Mouse (Mus musculus) liver, embryonic 14.5 days (tissue): Measurements from ENCODE around the gene Crebbp. TPM values are rescaled to one million over a fixed set of nuclear protein-coding genes. Genes with fewer than 3 reads are reported as not detected.

Experiments
- ATAC-seq: fragments of 200-750 bp; cut with Nextera tagmentation; 2 replicates; pipeline ENCODE4 v1.8.0; 2017; ENCODE audit warnings: moderate number of reproducible peaks, mild to moderate bottlenecking, moderate library complexity; ENCODE audit not compliant: insufficient read depth
- DNase-seq, 3 experiments: peaks; one replicate each; pipeline ENCODE4 v3.0.0-alpha.2; 2012 to 2013; ENCODE audit warnings: low read depth in 3 of 3, low spot score in 3 of 3
- H3K27ac ChIP-seq: fragments of 300-500 bp; sonication (generic); 2 replicates; pipeline ENCODE4 v1.5.1; 2014; ENCODE audit warnings: moderate library complexity, mild to moderate bottlenecking, control low read depth, inconsistent platforms
- H3K27me3 ChIP-seq: fragments of 300-500 bp; sonication (generic); 2 replicates; pipeline ENCODE4 v1.6.1; 2014; ENCODE audit warnings: mild to moderate bottlenecking, low read length, moderate library complexity; ENCODE audit not compliant: control insufficient read depth, insufficient read depth
- H3K36me3 ChIP-seq: fragments of 300-500 bp; sonication (generic); replicated peaks from 2 replicates; pipeline ENCODE4 v1.6.1; 2014; ENCODE audit warnings: low read depth; ENCODE audit not compliant: control insufficient read depth, insufficient read depth
- H3K4me1 ChIP-seq, 2 experiments: fragments of 200-500 bp in 1 of 2; fragments of 300-500 bp in 1 of 2; sonication (generic) in 1 of 2; replicated peaks; 2 replicates each; pipeline ENCODE4 v1.6.1; 2012 to 2014; ENCODE audit warnings: antibody characterized with exemption in 1 of 2, inconsistent platforms in 1 of 2, low read length in 1 of 2; ENCODE audit not compliant: control insufficient read depth in 2 of 2, insufficient read depth in 2 of 2
- H3K4me2 ChIP-seq: fragments of 300-500 bp; sonication (generic); 2 replicates; pipeline ENCODE4 v1.6.1; 2014; ENCODE audit warnings: low read depth, mild to moderate bottlenecking, control low read depth, moderate library complexity
- H3K4me3 ChIP-seq, 2 experiments: fragments of 200-500 bp in 1 of 2; fragments of 300-500 bp in 1 of 2; sonication (generic) in 1 of 2; 2 replicates each; pipeline ENCODE4 v1.5.1; 2012 to 2014; ENCODE audit warnings: low read depth in 2 of 2, low read length in 2 of 2, mild to moderate bottlenecking in 2 of 2, control low read depth in 1 of 2, inconsistent platforms in 1 of 2, moderate library complexity in 1 of 2; ENCODE audit not compliant: insufficient read depth in 1 of 2
- H3K9ac ChIP-seq: fragments of 300-500 bp; sonication (generic); replicated peaks from 2 replicates; pipeline ENCODE4 v1.6.1; 2014; ENCODE audit warnings: mild to moderate bottlenecking, control low read depth, moderate library complexity
- H3K9me3 ChIP-seq: fragments of 300-500 bp; sonication (generic); 2 replicates; pipeline ENCODE4 v1.6.1; 2016; ENCODE audit warnings: low read length, mixed read lengths; ENCODE audit not compliant: control insufficient read depth
- CTCF ChIP-seq: IDR thresholded peaks from 2 replicates; pipeline ENCODE4 v1.5.1; 2016; ENCODE audit warnings: antibody characterized with exemption, low read depth, control low read depth
- EP300 ChIP-seq: IDR thresholded peaks from 2 replicates; pipeline ENCODE4 v1.6.1; 2016; ENCODE audit warnings: antibody characterized with exemption, low read depth
- WGBS: fragments of 180-500 bp; shearing (Covaris S2); extraction: QIAGEN DNeasy Blood & Tissue Kit; methylation state at CpG from one replicate; pipeline ENCODE4 v1.1.7; 2014; ENCODE audit not compliant: insufficient replicate concordance; 5-methylcytosine and 5-hydroxymethylcytosine counted together
- microRNA-seq: library from miRNA; unstranded; fragments of <30 nt; microRNA quantifications from one replicate; pipeline ENCODE4, GENCODE M21; 2016
- polyA plus RNA-seq, 2 experiments: library from polyadenylated mRNA; depleted of rRNA in 1 of 2; stranded (reverse) in 1 of 2; unstranded in 1 of 2; fragments of >200 nt; fragmentation: Nextera tagmentation in 1 of 2; extraction: Ambion mirVana in 1 of 2; gene quantifications; 2 replicates each; pipeline versions ENCODE4 v1.2.1 to v1.2.3; 2012 to 2014

Crebbp gene
- polyA plus RNA-seq, 2 experiments = 3.6 to 7.0 TPM

DNA sequence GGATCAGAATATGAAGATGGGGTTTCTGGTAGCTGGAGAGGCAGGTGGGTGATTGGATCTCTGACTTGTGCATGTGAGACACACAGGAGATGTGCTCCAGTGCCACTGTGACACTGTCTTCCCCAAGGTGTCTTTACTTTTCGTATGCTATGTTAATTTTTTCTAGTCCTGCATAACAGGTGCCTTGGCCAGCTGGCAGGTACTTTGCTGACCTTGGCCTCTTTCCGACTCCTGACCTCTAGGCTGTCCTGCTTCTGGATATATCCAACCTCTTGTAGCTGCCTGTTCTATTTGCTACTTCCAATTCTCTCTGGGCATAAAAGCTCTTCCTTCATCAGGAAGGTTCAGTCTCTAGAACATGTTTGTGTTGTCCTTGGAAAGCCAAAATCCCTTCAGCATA is 178.2 kb downstream of the Crebbp start:
- 84% methylated on average over 2 of the region's 2 CpGs for WGBS
- DNase-seq = no peak

DNA sequence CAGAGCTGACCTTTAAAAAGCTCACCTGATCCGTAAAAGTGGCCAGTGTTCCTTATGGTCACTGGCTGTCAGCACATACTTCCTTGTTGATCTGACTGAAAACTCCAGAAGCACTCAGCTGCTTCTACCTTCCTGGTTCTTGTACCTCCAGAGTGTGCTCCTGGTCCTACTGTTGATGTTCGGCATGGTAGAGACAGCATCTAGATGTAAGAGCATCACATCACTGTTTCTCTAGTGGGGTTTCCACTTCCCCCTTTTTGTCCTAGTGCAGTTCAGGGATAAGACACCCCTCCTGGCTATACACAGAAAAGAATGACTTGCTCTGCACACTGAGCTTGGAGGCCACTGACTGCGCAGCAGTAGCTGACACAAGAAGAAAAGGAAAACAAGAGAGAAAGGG is 179.3 kb downstream of the Crebbp start:
- no peak overlapping the region for H3K27ac ChIP-seq
- DNase-seq = no peak
- peaks cover 8% of the 10 kb centered on the region for H3K36me3 ChIP-seq
- no peaks in the 10 kb centered on the region for H3K27me3 ChIP-seq
- no peak overlapping the region for H3K4me3 ChIP-seq
- H3K4me2 ChIP-seq = no peak overlapping the region
- H3K9me3 ChIP-seq = no peaks in the 10 kb centered on the region
- no peak for TF ChIP-seq EP300
- no peak for TF ChIP-seq CTCF
- no peak overlapping the region for H3K9ac ChIP-seq
- H3K4me1 ChIP-seq = peaks cover 13 to 19% of the 10 kb centered on the region in 2 experiments
- 76% methylated on average over 3 of the region's 3 CpGs for WGBS
- no peak for ATAC-seq

More for the DNA sequence above, 178.2 kb downstream of the Crebbp start:
- no peak for ATAC-seq
- Histone ChIP-seq H3K4me1 (peaks cover 13 to 19% of the 10 kb centered on the region in 2 experiments), H3K27me3 (no peaks in the 10 kb centered on the region), H3K36me3 (peaks cover 8% of the 10 kb centered on the region), H3K9ac (no peak overlapping the region), H3K27ac (no peak overlapping the region), H3K4me2 (no peak overlapping the region), H3K4me3 (no peak overlapping the region), H3K9me3 (no peaks in the 10 kb centered on the region)
- TF ChIP-seq EP300 (no peak), CTCF (no peak)

DNA sequence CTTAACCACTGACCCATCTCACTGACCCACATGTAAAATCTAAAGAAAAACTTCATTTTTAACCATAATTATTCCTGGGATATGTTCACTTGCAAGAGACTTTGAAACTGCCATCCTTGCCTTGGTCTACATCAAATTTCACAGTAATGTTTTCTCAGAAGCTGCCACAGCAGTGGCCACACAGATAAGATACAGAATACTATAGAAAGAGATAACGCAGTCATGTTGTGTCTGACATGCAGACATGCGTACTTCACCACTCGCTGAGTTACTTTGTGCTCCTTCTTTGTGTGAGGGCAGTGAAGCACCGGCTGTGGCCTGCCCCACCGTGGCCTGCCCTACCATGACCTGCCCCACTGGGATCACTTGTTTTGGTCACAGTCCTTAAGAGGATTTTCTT is 179.8 kb downstream of the Crebbp start:
- peak in 2 of 3 experiments; percentile 20 to 31 for DNase-seq
- WGBS = 22% methylated on average over 5 of the region's 5 CpGs
- no peak overlapping the region for H3K27ac ChIP-seq
- H3K36me3 ChIP-seq = peaks cover 8% of the 10 kb centered on the region
- H3K4me2 ChIP-seq = peak overlapping the region; percentile 9
- no peaks in the 10 kb centered on the region for H3K27me3 ChIP-seq
- H3K9ac ChIP-seq = no peak overlapping the region
- H3K4me3 ChIP-seq = no peak overlapping the region
- TF ChIP-seq EP300 = peak; percentile 63
- no peak for TF ChIP-seq CTCF
- peak; percentile 74 for ATAC-seq
- peaks cover 13 to 19% of the 10 kb centered on the region in 2 experiments for H3K4me1 ChIP-seq
- no peaks in the 10 kb centered on the region for H3K9me3 ChIP-seq

DNA sequence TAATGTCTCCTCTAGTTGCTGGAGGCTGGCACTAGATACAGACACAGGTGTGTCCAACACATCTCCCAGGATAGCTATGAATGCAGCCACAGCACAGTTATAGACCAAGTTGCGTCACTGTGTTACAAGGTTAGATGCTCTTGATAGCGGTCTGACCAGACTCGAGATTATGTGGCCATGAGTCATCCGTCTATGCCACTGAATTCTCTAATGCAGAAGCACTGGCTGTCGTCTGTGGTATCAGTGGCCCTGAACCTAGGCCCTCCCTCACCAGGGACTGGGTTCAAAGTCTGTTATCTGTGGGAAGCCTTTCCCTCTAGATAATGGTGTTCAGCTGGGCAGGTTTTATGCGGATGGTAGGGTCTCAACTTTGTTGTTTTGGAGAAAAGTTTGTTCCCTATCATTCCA is 181.5 kb downstream of the Crebbp start:
- peaks cover 13 to 19% of the 10 kb centered on the region in 2 experiments for H3K4me1 ChIP-seq
- H3K27me3 ChIP-seq = no peaks in the 10 kb centered on the region
- DNase-seq (peak in 2 of 3 experiments; percentile 11 to 23), ATAC-seq (peak; percentile 46; the same call in 1 of the 2 replicates)
- no peaks in the 10 kb centered on the region for H3K9me3 ChIP-seq
- H3K9ac ChIP-seq = no peak overlapping the region
- TF ChIP-seq EP300 (no peak), CTCF (no peak)
- WGBS = 20% methylated on average over 6 of the region's 6 CpGs
- no peak overlapping the region for H3K4me3 ChIP-seq
- H3K4me2 ChIP-seq = no peak overlapping the region
- H3K36me3 ChIP-seq = peaks cover under 1% of the 10 kb centered on the region
- no peak overlapping the region for H3K27ac ChIP-seq

DNA sequence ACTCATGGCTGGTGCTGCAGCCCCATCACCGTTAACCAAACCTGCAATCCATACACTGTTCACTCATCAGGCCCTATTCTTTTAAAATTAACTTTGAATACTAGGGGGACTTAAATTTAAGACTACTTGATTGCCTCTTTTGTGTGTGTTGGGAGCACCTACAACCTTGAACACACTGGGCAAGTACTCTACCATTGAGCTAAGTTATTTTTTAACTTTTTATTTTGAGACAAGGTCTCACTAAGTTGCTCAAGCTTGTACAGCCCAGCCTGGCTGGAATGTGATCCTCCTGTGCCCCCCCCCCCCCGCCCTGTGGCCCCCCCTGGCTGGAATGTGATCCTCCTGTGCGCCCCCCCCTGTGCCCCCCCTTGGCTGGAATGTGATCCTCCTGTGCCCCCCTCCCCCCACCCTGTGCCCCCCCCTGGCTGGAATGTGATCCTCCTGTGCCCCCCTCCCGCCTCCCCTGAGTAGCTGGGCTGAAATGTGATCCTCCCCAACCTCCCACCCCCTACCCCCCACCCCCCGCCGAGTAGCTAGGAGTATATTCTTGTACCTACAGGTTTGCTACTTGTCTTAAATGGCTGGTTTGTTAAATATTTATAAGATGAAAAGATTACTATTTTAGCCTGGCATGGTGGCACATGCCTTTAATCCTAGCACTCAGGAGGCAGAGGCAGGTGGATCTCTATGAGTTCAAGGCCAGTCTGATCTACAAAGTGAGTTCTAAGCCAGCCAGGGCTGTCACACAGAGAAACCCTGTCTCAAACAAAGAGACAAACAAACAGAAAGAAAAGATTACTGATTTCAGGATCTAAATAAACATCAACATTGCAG is 182.1 kb downstream of the Crebbp start:
- no peak for DNase-seq
- 54% methylated on average over 5 of the region's 6 CpGs for WGBS

More for the DNA sequence above, 182.1 kb downstream of the Crebbp start:
- TF ChIP-seq CTCF (no peak), EP300 (no peak)
- H3K27ac ChIP-seq = no peak overlapping the region
- no peak overlapping the region for H3K4me2 ChIP-seq
- no peaks in the 10 kb centered on the region for H3K27me3 ChIP-seq
- no peaks in the 10 kb centered on the region for H3K36me3 ChIP-seq
- H3K4me1 ChIP-seq = peaks cover 13 to 19% of the 10 kb centered on the region in 2 experiments
- no peak overlapping the region for H3K4me3 ChIP-seq
- no peak overlapping the region for H3K9ac ChIP-seq
- H3K9me3 ChIP-seq = no peaks in the 10 kb centered on the region
- ATAC-seq = no peak

Small RNA genes lying within 50 kb of the gene (microRNA-seq; reads per million reads assigned to microRNA genes)
- not detected for gene Gm23413

Other genes with a start within 250 kb of the Crebbp start
- 0.32 and 0.33 TPM in 2 replicates for gene Nlrc3, start 237.4 kb downstream of the Crebbp start, polyA plus RNA-seq (2012; rRNA removed)
- 0.05 and 0.09 TPM in 2 replicates for gene Nlrc3, start 237.4 kb downstream of the Crebbp start, polyA plus RNA-seq (2014; fragmentation: Nextera tagmentation; extraction: Ambion mirVana)
- gene Slx4, start 210.2 kb downstream of the Crebbp start, polyA plus RNA-seq (2012; rRNA removed) = 13.1 and 15.0 TPM in 2 replicates
- 7.6 and 11.1 TPM in 2 replicates for gene Slx4, start 210.2 kb downstream of the Crebbp start, polyA plus RNA-seq (2014; fragmentation: Nextera tagmentation; extraction: Ambion mirVana)
- gene Dnase1, start 177.1 kb downstream of the Crebbp start, polyA plus RNA-seq (2012; rRNA removed) = not detected in 2 replicates
- 0.76 and 0.86 TPM in 2 replicates for gene Dnase1, start 177.1 kb downstream of the Crebbp start, polyA plus RNA-seq (2014; fragmentation: Nextera tagmentation; extraction: Ambion mirVana)
- gene Trap1, start 136.2 kb downstream of the Crebbp start, polyA plus RNA-seq (2012; rRNA removed) = 55.3 and 65.9 TPM in 2 replicates
- gene Trap1, start 136.2 kb downstream of the Crebbp start, polyA plus RNA-seq (2014; fragmentation: Nextera tagmentation; extraction: Ambion mirVana) = 78.5 and 87.4 TPM in 2 replicates
- gene Adcy9, start 206.5 kb upstream of the Crebbp start, polyA plus RNA-seq (2012; rRNA removed) = 0.78 and 0.81 TPM in 2 replicates
- 0.62 and 0.65 TPM in 2 replicates for gene Adcy9, start 206.5 kb upstream of the Crebbp start, polyA plus RNA-seq (2014; fragmentation: Nextera tagmentation; extraction: Ambion mirVana)